Mouse (Mus musculus) thymus, postnatal 14 days (tissue): ENCODE results near the gene Arg2.
A peak's percentile ranks its signal among the peaks of the same experiment; 100 is the strongest.
"Not testable (repeated sequence)": the region's sequence is repeated elsewhere in the genome, so short reads cannot be mapped to it uniquely, and the experiment has no call there.

ENCODE experiments used
- DNase-seq: peaks from one replicate; pipeline ENCODE4 v3.0.0; 2021

Arg2 gene

DNA sequence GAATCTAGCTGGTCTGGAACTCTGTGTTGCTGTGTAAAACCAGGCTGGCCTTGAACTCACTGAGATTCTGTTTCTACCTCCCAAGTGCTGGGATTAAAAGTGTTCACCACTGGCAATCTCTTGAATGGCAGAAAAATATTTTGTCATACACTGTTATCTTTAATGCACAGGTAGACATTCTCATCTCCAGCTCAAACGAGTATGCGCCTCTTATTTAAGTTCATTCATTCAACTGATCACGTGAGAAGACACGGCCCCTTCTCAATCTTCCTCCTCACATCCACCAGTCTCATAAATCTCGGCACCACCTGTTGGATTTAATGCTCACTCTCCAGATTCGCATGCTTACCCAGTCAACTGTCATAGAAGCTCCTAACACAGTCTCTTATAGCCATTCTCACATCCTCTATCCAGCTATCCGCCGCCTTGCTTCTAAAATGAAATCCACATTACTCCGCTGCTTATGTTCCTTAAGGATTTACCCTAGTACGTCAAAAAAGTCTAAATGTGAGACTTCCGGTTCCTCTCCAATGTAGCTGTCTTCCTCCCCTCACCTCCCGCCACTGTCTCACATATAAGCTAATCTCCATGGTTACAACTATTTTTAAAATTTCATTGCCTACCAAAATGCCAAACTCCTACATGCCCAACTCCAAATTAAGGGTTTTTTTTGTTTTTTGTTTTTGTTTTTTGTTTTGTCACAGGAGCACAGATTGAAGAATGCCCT, 40.9 kb downstream of the Arg2 start:
- peak; percentile 10 for DNase-seq

DNA sequence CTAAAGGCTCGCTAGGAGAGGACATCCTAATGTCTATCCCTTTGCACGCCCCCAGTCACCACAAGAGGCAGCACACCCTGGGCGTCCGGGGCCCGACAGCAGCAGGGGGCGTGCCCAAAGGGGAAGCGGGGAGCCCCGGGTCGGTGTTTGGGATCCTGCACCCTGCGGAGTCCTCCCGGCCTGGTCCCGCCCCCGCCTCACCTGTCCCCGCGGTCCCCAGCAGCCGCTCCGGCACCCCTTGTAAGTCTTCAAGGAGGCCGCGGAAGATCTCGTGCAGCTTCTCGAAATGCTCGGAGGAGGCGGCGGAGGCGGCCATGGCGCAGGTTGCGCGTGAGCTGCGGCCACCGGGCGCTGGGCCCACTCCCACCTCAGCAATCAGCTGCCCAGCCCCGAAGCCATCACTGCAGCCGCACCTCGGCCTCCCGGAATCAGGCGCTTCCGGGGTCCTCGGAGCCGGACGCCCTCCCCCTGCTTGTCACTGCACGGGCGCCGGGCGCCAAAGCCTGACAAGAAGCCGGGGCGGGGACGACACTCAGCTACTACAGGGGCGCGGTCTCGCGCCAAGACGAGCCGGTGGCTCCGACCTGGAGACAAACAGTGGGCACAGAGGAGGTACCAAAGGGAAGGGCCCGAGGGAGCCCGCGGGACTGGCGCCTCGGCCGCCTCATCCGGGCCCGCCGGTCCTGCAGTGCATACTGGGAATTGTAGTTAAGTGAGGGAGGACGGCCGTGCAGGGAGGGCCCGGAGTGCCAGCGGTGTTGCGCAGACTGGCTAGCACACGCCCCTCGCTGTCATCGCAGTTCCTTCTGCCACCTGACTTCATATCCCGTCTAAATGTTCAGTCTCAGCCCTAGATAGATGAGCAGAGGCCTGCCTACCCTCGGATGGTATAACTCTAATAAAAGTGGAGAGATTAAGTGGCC, 41.7 kb downstream of the Arg2 start, which contains the start of gene Vti1b:
Gene Vti1b, minus strand, starts transcription at position 649 of the 923 bp plus-strand sequence.
- peak; percentile 90 for DNase-seq

DNA sequence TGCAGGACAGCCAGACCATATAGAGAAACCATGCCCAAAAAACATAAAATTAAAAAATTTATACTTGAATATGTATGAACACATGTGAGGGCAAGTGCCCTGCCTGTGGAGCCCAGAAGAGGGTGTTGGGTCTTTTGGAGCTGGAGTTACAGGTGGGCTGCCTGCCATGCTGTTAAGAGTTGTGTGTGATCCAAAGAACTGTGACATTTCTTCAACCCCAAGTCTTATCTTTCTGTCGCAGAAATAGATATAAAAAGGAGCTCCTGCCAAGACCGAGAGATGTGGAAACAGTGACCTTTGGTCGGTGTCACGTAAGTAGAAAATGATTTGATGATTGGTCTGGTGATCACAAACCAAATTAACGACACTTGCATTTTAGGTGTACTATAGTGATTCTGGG, 43.1 kb downstream of the Arg2 start:
- no peak for DNase-seq

DNA sequence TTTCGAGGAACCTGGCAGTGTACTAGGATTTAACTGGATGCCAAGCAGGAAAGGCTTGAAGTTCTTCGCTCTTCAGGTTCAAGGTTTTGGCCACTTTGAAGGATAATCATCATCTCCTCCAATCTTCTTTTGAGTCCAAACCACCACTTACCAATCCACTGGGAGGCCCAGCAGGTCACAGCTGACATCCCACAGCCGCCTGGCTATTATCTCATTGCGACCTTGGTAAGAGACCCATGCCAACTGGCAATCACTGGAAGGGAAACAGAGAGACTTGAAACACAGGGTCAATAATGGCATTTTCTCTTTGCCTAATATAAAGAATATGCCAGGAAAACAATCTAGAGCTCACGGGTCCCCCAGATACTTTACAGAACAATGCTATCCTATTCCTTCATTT, 45.4 kb downstream of the Arg2 start:
- no peak for DNase-seq

DNA sequence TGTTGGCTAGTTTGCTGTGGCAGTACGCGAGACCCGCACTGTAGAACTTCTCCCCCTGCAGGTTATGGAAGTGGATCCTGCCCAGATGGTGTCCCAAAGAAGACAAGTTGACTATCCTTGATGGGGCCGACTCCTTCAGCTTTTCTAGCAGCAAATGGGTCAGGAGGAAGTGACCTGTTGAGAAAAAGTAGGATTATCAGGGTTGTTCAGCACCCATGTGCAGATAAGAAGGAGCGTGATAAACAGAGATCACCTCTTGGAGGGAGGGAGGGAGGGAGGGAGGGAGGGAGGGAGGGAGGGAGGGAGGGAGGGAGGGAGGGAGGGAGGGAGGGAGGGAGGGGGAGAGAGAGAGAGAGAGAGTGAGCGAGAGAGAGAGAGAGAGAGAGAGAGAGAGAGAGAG, 54.6 kb downstream of the Arg2 start:
- DNase-seq: not testable (repeated sequence)

DNA sequence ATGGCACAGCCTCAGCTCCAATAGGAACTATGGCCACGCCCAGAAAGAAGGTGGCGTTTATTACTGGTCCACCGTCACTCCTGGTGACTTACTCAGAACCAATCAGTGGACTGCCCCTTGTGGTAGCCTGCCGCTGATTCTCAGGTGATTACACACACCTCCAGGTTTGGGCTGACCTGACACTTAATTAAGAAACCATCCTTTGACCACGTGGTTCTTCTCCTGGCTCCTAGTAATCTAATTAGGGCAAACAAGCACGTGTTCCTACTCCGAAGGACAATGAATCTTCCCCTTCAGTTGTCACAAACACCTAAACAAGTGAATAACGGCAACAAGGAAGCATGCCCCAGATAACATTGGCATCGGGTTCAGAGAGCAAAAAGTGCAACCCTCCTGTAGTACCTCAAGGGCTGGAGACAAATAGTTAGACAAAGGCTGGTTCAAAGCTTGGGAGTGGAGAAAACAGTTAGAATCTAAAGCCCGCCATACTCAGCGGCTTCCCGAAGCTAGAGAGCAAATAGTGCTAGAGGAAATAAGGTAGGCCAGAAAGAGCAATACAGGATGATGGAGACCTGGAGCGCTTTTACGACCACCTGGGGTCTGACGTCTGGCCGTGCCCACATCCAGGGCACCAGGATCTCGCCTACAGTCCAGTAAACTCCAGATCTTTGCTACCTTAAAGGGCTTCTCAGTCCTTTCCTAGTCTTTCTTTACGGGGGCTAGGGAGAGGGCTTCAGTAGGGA, 60.5 kb downstream of the Arg2 start:
- DNase-seq: peak; percentile 65

- peak; percentile 85 for DNase-seq
Measured at GRCm38 (mm10) chr12:79191701-79192100, 61.1 kb downstream of the Arg2 start.

DNA sequence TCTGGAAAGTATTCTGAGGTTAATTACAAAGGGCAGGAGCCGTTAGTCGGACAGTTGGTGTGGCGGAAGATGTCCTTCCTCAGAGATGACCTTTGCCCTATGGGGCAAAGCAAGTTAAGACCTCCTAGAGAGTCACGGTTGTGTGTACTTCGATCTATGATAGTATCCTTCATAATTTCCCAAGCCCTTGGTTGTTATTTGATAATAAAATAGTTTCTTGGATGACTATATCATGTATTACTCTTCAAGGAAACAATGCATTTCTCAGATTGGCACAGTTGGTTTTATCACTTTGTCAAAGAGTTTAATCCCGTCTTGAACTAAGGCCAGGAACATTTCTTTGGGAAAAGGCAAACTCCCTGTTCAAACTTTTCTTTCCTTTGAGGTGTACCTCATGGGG, 61.6 kb downstream of the Arg2 start, which contains the start of gene Rdh11:
Gene Rdh11, minus strand, starts transcription at position 101 of the 400 bp plus-strand sequence.
- DNase-seq: no peak

DNA sequence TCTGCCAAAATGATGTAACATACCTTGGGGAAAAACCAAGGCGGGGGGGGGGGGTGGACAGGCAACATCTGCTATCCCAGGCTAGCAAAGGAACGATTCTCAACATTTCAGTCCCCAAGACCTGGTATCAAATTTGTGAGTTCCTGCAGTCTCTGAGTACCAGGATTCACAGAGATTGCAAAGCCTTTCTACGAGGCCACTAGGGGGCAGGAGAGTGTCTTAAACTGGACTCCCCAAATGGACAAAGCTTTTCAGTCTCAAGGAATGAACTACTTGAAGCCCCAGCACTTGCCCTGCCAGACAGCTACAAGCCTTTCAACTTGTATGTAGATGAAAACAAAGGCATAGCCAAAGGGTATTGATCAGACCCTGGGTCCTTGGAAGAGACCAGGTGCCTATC, 62.9 kb downstream of the Arg2 start:
- DNase-seq: peak; percentile 62

GRCm38 (mm10) chr12:79197105-79197504, 66.5 kb downstream of the Arg2 start:
- no peak for DNase-seq

- DNase-seq: no peak
Measured at GRCm38 (mm10) chr12:79201882-79202281, 71.3 kb downstream of the Arg2 start.
